Mouse (Mus musculus): Measurements from ENCODE around the gene Snx27. TPM values are rescaled to one million over a fixed set of nuclear protein-coding genes. Genes with fewer than 3 reads are reported as not detected.

Gene Snx27
- polyA plus RNA-seq, 1 experiment: 55.9 TPM

DNA sequence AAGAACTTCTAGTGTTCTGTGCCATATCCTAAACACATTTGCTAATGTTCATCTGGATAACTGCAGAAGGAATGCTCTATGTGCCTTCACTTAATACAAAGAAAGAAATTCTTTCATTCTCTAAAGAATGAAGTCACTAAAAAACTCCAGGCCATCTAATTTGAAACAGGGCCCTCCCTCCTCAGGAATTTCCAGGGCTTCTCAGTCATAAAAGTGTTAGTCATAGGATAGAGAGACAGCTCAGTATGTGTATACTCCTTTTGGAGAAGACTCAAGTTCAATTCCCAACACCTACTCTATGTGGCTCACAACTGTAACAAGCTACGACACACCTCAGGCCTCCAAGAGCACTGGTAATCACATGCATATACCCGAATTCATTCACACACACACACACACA lies 17.0 kb downstream of the Snx27 start:
- 76% methylated on average over 2 of the region's 2 CpGs for WGBS
- Histone ChIP-seq H3K27ac (ENCODE audit: insufficient read depth, low read length) (no peak overlapping the region), H3K4me1 (ENCODE audit: control insufficient read depth, insufficient read depth, low read length) (no peaks in the 10 kb centered on the region), H3K27me3 (ENCODE audit: control insufficient read depth, insufficient read depth, low read length) (no peaks in the 10 kb centered on the region), H3K4me3 (replicated peaks; ENCODE audit: insufficient read depth, low read depth, low read length) (no peak overlapping the region)
- DNase-seq: no peak
- TF ChIP-seq CTCF (IDR thresholded peaks at IDR 0.05; ENCODE audit: borderline replicate concordance, insufficient read depth, low read depth, low read length) (no peak), POLR2A (IDR thresholded peaks at IDR 0.05; ENCODE audit: borderline replicate concordance, insufficient read depth, low read length) (no peak)

DNA sequence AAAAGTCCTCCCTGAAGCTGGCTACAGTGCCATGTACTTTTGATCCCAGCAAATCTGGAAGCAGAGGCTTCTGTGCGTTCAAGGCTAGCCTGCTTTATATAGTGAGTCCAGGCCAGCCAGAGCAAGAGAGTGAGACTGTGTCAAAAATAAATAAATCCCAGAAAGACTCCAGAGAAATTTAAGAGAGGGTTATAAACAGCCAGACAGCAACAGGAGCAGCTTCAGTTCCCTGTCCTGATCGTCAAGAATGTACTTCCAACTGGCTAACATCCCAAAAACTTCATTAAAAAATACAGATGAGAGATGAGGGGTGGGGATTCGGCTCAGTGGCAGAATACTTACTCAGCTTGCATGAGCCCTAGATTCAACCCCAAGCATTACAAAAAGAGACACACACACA lies 17.4 kb downstream of the Snx27 start:
- Histone ChIP-seq H3K4me1 (ENCODE audit: control insufficient read depth, insufficient read depth, low read length) (no peaks in the 10 kb centered on the region), H3K4me3 (replicated peaks; ENCODE audit: insufficient read depth, low read depth, low read length) (no peak overlapping the region), H3K27me3 (ENCODE audit: control insufficient read depth, insufficient read depth, low read length) (no peaks in the 10 kb centered on the region), H3K27ac (ENCODE audit: insufficient read depth, low read length) (no peak overlapping the region)
- 49% methylated on average over 3 of the region's 3 CpGs for WGBS
- TF ChIP-seq POLR2A (IDR thresholded peaks at IDR 0.05; ENCODE audit: borderline replicate concordance, insufficient read depth, low read length) (no peak), CTCF (IDR thresholded peaks at IDR 0.05; ENCODE audit: borderline replicate concordance, insufficient read depth, low read depth, low read length) (no peak)
- DNase-seq: no peak

DNA sequence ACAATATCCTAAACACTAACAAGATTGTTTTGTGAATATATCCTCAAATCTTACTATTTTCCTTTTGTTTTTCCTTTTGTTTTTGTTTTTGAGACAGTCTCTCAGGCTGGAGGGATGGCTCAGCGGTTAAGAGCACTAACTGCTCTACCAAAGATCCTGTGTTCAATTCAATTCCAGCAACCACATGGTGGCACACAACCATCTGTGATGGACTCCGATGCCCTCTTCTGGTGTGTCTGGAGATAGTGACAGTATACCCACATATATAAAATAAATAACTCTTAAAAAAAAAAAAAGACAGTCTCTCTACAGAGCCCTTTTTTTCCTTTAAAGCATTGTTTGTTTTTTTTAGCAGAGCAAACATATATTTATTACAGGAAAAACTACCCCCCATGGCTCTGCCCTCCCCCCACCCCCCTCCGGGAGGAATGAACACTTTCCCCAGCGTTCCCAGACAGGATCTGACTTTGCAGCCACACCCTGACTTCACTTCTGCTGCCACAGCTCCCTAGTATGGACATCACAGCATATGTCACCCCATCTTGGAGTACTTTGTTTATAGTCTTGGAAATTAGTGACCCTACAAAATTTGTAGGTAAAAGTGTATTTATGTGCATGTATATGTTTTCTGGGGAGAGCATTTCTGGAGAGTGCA lies 18.0 kb downstream of the Snx27 start:
- DNase-seq: no peak
- H3K4me3 ChIP-seq (replicated peaks; ENCODE audit: insufficient read depth, low read depth, low read length): no peak overlapping the region
- no peak for TF ChIP-seq POLR2A (IDR thresholded peaks at IDR 0.05; ENCODE audit: borderline replicate concordance, insufficient read depth, low read length)
- TF ChIP-seq CTCF (IDR thresholded peaks at IDR 0.05; ENCODE audit: borderline replicate concordance, insufficient read depth, low read depth, low read length): 0 out of 2 replicates have a peak, but pooled peaks have one; percentile 5
- H3K27me3 ChIP-seq (ENCODE audit: control insufficient read depth, insufficient read depth, low read length): no peaks in the 10 kb centered on the region
- no peak overlapping the region for H3K27ac ChIP-seq (ENCODE audit: insufficient read depth, low read length)
- WGBS: 66% methylated on average over 4 of the region's 4 CpGs
- no peaks in the 10 kb centered on the region for H3K4me1 ChIP-seq (ENCODE audit: control insufficient read depth, insufficient read depth, low read length)

DNA sequence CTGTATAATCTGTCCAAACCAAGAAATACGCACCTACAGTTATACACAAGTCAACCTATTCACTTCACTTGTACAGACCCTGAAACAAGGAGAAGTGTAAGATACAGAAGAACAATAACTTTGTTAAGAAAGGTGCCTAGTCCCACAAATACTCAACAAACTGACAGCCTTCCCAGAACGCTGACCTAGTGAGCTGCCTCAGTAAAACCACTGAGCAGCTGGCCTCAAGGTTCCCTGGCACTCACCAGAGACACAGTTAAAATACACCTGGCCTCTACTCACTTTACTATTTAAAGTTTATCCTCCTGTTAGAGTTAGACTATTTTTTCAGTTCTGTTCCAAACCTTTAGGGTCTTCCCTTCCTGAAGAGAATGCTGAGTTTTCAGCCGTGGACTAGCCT lies 19.4 kb downstream of the Snx27 start:
- WGBS: 67% methylated on average over 3 of the region's 3 CpGs
- H3K4me3 ChIP-seq (replicated peaks; ENCODE audit: insufficient read depth, low read depth, low read length): no peak overlapping the region
- H3K27ac ChIP-seq (ENCODE audit: insufficient read depth, low read length): no peak overlapping the region
- H3K27me3 ChIP-seq (ENCODE audit: control insufficient read depth, insufficient read depth, low read length): no peaks in the 10 kb centered on the region
- no peak for TF ChIP-seq POLR2A (IDR thresholded peaks at IDR 0.05; ENCODE audit: borderline replicate concordance, insufficient read depth, low read length)
- TF ChIP-seq CTCF (IDR thresholded peaks at IDR 0.05; ENCODE audit: borderline replicate concordance, insufficient read depth, low read depth, low read length): no peak
- H3K4me1 ChIP-seq (ENCODE audit: control insufficient read depth, insufficient read depth, low read length): no peaks in the 10 kb centered on the region
- DNase-seq: no peak

DNA sequence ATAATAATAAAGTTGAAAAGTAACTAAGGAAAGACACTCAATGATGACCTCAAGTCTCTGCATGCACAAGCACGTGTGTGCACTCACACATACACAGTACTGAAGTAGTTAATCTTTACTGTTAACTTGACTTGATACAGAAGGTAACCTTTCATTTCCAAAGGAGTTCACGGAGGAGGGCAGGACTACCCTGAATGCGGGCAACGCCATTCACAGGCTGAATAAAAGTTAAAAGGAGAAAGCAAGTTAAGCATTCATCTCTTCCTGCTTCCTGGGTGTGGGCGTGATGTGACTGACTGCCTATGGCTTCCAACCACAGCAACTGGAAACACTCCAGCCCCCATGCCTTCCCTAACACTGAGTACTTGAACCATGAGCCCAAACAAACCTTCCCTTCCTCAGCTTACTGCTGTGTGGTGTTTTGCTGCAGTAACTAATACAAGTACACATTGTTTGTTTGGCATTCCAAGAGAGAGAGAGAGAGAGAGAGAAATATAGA lies 22.5 kb downstream of the Snx27 start:
- no peak overlapping the region for H3K27ac ChIP-seq (ENCODE audit: insufficient read depth, low read length)
- no peak overlapping the region for H3K4me3 ChIP-seq (replicated peaks; ENCODE audit: insufficient read depth, low read depth, low read length)
- no peak for DNase-seq
- 83% methylated on average over 5 of the region's 5 CpGs for WGBS
- H3K27me3 ChIP-seq (ENCODE audit: control insufficient read depth, insufficient read depth, low read length): no peaks in the 10 kb centered on the region
- no peaks in the 10 kb centered on the region for H3K4me1 ChIP-seq (ENCODE audit: control insufficient read depth, insufficient read depth, low read length)
- TF ChIP-seq POLR2A (IDR thresholded peaks at IDR 0.05; ENCODE audit: borderline replicate concordance, insufficient read depth, low read length): no peak
- no peak for TF ChIP-seq CTCF (IDR thresholded peaks at IDR 0.05; ENCODE audit: borderline replicate concordance, insufficient read depth, low read depth, low read length)

DNA sequence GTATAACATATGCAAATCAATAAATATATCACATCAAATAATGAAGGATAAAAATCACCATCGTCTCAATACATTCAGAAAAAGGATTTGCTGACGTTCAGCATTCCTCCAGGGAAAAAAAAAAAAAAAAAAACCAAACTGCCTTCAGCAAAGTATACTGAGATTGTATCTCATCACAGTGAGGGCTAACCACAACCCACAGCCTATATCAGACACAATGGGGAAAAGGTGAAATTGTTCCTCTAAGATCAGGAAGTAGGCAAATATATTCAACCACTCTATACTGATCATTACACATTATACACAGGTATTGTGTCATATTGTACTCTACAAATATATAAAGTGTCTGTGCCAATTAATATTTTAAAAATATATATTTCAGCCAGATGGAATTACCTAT lies 33.5 kb downstream of the Snx27 start:
- H3K4me1 ChIP-seq (ENCODE audit: control insufficient read depth, insufficient read depth, low read length): no peaks in the 10 kb centered on the region
- TF ChIP-seq POLR2A (IDR thresholded peaks at IDR 0.05; ENCODE audit: borderline replicate concordance, insufficient read depth, low read length) (no peak), CTCF (IDR thresholded peaks at IDR 0.05; ENCODE audit: borderline replicate concordance, insufficient read depth, low read depth, low read length) (no peak)
- no peaks in the 10 kb centered on the region for H3K27me3 ChIP-seq (ENCODE audit: control insufficient read depth, insufficient read depth, low read length)
- WGBS: 93% methylated on average over 2 of the region's 2 CpGs
- no peak overlapping the region for H3K4me3 ChIP-seq (replicated peaks; ENCODE audit: insufficient read depth, low read depth, low read length)
- no peak for DNase-seq
- H3K27ac ChIP-seq (ENCODE audit: insufficient read depth, low read length): no peak overlapping the region

DNA sequence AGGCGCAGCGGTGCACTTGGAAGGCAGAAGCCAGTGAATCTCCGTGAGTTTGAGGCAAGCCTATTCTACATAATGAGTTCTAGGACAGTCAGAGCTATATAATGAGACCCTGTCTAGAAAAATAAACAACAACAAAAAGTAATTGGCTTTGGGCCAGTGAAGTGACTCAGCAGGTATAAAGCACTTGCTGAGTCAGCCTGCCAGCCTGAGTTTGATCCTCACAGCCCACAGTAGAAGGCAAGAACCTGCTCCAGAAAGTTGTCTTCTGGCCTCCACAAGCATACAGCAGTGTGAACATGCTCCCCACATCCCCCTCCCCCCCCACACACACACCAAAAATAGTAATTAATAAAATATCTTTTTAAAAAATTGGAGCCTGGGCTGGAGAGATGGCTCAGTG lies 45.3 kb downstream of the Snx27 start:
- no peak for TF ChIP-seq POLR2A (IDR thresholded peaks at IDR 0.05; ENCODE audit: borderline replicate concordance, insufficient read depth, low read length)
- no peak for TF ChIP-seq CTCF (IDR thresholded peaks at IDR 0.05; ENCODE audit: borderline replicate concordance, insufficient read depth, low read depth, low read length)
- no peaks in the 10 kb centered on the region for H3K27me3 ChIP-seq (ENCODE audit: control insufficient read depth, insufficient read depth, low read length)
- DNase-seq: no peak
- no peak overlapping the region for H3K27ac ChIP-seq (ENCODE audit: insufficient read depth, low read length)
- H3K4me3 ChIP-seq (replicated peaks; ENCODE audit: insufficient read depth, low read depth, low read length): no peak overlapping the region
- WGBS: 94% methylated on average over 3 of the region's 3 CpGs
- H3K4me1 ChIP-seq (ENCODE audit: control insufficient read depth, insufficient read depth, low read length): no peaks in the 10 kb centered on the region

DNA sequence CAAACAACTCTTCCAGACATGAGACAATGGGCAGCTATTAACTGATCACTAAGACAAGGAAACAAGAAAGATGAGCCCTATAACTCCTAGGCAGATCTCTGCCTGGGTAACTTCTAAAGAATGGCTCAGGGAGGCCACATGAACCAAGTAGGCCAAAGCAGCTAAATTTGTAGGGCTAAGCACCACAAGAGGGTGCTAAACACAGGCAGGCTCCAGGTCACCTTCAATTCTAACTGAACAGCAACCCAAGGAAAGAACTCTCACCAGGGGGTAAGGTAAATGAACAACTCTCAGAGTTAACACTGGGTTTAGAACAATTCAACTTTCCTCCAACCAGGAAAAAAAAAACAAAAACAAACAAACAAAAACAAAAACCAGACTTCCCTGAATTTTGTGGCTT lies 48.5 kb downstream of the Snx27 start:
- Histone ChIP-seq H3K4me3 (replicated peaks; ENCODE audit: insufficient read depth, low read depth, low read length) (no peak overlapping the region), H3K27ac (ENCODE audit: insufficient read depth, low read length) (no peak overlapping the region), H3K4me1 (ENCODE audit: control insufficient read depth, insufficient read depth, low read length) (no peaks in the 10 kb centered on the region), H3K27me3 (ENCODE audit: control insufficient read depth, insufficient read depth, low read length) (no peaks in the 10 kb centered on the region)
- peak in 1 of 2 experiments; percentile 37 for DNase-seq
- TF ChIP-seq POLR2A (IDR thresholded peaks at IDR 0.05; ENCODE audit: borderline replicate concordance, insufficient read depth, low read length): no peak
- peak; percentile 40; the same call in 1 of the 2 replicates for TF ChIP-seq CTCF (IDR thresholded peaks at IDR 0.05; ENCODE audit: borderline replicate concordance, insufficient read depth, low read depth, low read length)
